In the genomic region with DNA sequence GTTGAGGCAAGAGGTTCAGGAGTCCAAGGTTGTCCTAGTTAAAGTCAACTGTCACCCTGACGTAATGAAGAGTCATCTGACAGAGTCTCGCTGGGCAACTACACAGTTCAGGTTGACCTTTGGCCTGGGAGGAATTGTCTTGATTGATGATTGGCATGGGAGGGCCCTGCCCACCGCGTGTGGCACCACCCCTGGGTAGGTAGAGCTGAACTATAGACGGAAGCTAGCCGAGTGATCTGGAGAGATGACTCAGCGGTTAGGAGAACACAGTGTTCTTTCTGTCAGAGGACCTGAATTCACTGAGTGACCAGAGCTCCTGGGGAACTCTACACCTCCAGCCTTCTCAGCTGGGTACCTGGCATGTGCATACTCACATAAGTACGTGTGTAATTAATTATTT, we compare ENCODE assay signal across 9 mouse cellular contexts. TPM values are rescaled to one million over a fixed set of nuclear protein-coding genes. Genes with fewer than 3 reads are reported as not detected.
DNase-seq lines count a peak whose midpoint lies in the region; ATAC-seq lines count a peak whose summit lies in the region.
"Had no signal": no experiment of that assay in that cellular context is flagged by ENCODE, and none has a peak within 500 bp of the region (broad histone marks: within the 10 kb centered on the region; RNA-seq: fewer than 3 reads in every experiment).

No protein-coding gene starts in this region.

- WGBS in large intestine, adult 2 months: 16% methylated on average over 8 of the region's 8 CpGs

- peak; percentile 60 for ATAC-seq in monocyte, adult 5-6 weeks (replicated peaks; ENCODE audit: insufficient number of reproducible peaks, low FRiP score, low TSS enrichment, poor library complexity, severe bottlenecking)

- peak; percentile 94 to 95 for DNase-seq in adrenal gland, adult (ENCODE audit: inconsistent age in 2 of 2, low spot score in 1 of 2)
- DNase-seq in adrenal gland, postnatal 4 days (ENCODE audit: low spot score in 2 of 2): no peak
- peak; percentile 41 for DNase-seq in c-Kit-negative CD71-positive TER-119-positive erythroid progenitor cells, embryonic 14.5 days (ENCODE audit: low read depth, low spot score)
- peak; percentile 99 for DNase-seq in large intestine, adult 2 months (ENCODE audit: low read depth, low spot score)
- no peak for DNase-seq in layer of hippocampus, adult 8-10 months (ENCODE audit: low spot score in 2 of 2)
- DNase-seq in right cerebral cortex, postnatal 36 days (ENCODE audit: low spot score in 2 of 2): no peak
- no peak for DNase-seq in frontal cortex, postnatal 36 days (ENCODE audit: low spot score in 2 of 2)
- DNase-seq: cerebellum, adult 9-10 months had no signal

RNA-seq across cellular contexts. Expression of a gene that starts 2.3 kb away (rescaled TPM):
- total RNA-seq in adrenal gland, postnatal 4 days (2021): 1 to 10 TPM; 4.8 to 5.7 TPM
- polyA plus RNA-seq in large intestine, adult 2 months (2012; rRNA removed): 12.7 and 17.1 TPM in 2 replicates
- total RNA-seq in monocyte, adult 5-6 weeks (2017): 25.5 to 56.5 TPM (median 52.2 TPM) in 3 replicates
- 1 to 10 TPM; 9.0 to 10.0 (median 9.6) TPM for total RNA-seq in layer of hippocampus, adult 8-10 months (2022)

RNA-seq across cellular contexts. Expression of a gene that starts 9.4 kb away (rescaled TPM):
- total RNA-seq in adrenal gland, postnatal 4 days (2021): not detected
- polyA plus RNA-seq in large intestine, adult 2 months (2012; rRNA removed): 0.31 and 0.47 TPM in 2 replicates
- total RNA-seq in monocyte, adult 5-6 weeks (2017): 3.4 TPM in 1 of 3 replicates, not detected in the others
- under 1 TPM; 0.74 to 0.81 (median 0.78) TPM for total RNA-seq in layer of hippocampus, adult 8-10 months (2022)

RNA-seq across cellular contexts. Expression of a gene that starts 10.5 kb away (rescaled TPM):
- 10 to 100 TPM in 1 of 2 experiments, 1 to 10 TPM in 1; 9.1 to 10.8 TPM for total RNA-seq in adrenal gland, postnatal 4 days (2021)
- polyA plus RNA-seq in large intestine, adult 2 months (2012; rRNA removed): 7.8 and 8.2 TPM in 2 replicates
- 15.5 to 17.5 TPM (median 16.9 TPM) in 3 replicates for total RNA-seq in monocyte, adult 5-6 weeks (2017)
- 10 to 100 TPM; 12.9 to 18.3 (median 16.2) TPM for total RNA-seq in layer of hippocampus, adult 8-10 months (2022)

RNA-seq across cellular contexts. Expression of a gene that starts 20.0 kb away (rescaled TPM):
- 1,000 to 10,000 TPM; 1,506 to 1,548 TPM for total RNA-seq in adrenal gland, postnatal 4 days (2021)
- polyA plus RNA-seq in large intestine, adult 2 months (2012; rRNA removed): 620 and 649 TPM in 2 replicates
- total RNA-seq in monocyte, adult 5-6 weeks (2017): 970 to 1,241 TPM (median 1,065 TPM) in 3 replicates
- 100 to 1,000 TPM; 448 to 635 (median 527) TPM for total RNA-seq in layer of hippocampus, adult 8-10 months (2022)

RNA-seq across cellular contexts. Expression of a gene that starts 40.2 kb away (rescaled TPM):
- total RNA-seq in adrenal gland, postnatal 4 days (2021): 10 to 100 TPM; 13.3 to 14.2 TPM
- polyA plus RNA-seq in large intestine, adult 2 months (2012; rRNA removed): 1.6 and 3.6 TPM in 2 replicates
- total RNA-seq in monocyte, adult 5-6 weeks (2017): not detected in 3 replicates
- total RNA-seq in layer of hippocampus, adult 8-10 months (2022): 1 to 10 TPM; 1.7 to 3.4 (median 2.2) TPM

Comparison
In these comparisons a context has a peak if more than half of its experiments do, and no peak if none do; other contexts are left out.
1. DNase-seq: peak in adrenal gland, adult (2 of 2), c-Kit-negative CD71-positive TER-119-positive erythroid progenitor cells, embryonic 14.5 days (single experiment) and large intestine, adult 2 months (single experiment); none in adrenal gland, postnatal 4 days (0 of 2), layer of hippocampus, adult 8-10 months (0 of 2), right cerebral cortex, postnatal 36 days (0 of 2) and frontal cortex, postnatal 36 days (0 of 2).